Mouse (Mus musculus) limb, embryonic 13.5 days (tissue): Measurements from ENCODE around the gene Chadl. TPM values are rescaled to one million over a fixed set of nuclear protein-coding genes. Genes with fewer than 3 reads are reported as not detected.

ENCODE experiments used
- ATAC-seq: fragments of 200-750 bp; cut with Nextera tagmentation; 2 replicates; pipeline ENCODE4 v1.8.0; 2017; ENCODE audit warnings: low read depth, moderate number of reproducible peaks, moderate TSS enrichment; ENCODE audit not compliant: low FRiP score
- H3K27ac ChIP-seq: fragments of 300-500 bp; sonication (generic); 2 replicates; pipeline ENCODE4 v1.5.1; 2015; ENCODE audit warnings: inconsistent platforms, mild to moderate bottlenecking, moderate library complexity
- H3K27me3 ChIP-seq: fragments of 300-500 bp; sonication (generic); 2 replicates; pipeline ENCODE4 v1.6.1; 2015; ENCODE audit warnings: mild to moderate bottlenecking, inconsistent platforms
- H3K36me3 ChIP-seq: fragments of 300-500 bp; sonication (generic); 2 replicates; pipeline ENCODE4 v1.6.1; 2015; ENCODE audit warnings: inconsistent platforms, mild to moderate bottlenecking, moderate library complexity
- H3K4me1 ChIP-seq: fragments of 300-500 bp; sonication (generic); 2 replicates; pipeline ENCODE4 v1.6.1; 2015; ENCODE audit warnings: inconsistent platforms
- H3K4me2 ChIP-seq: fragments of 300-500 bp; sonication (generic); replicated peaks from 2 replicates; pipeline ENCODE4 v1.6.1; 2015; ENCODE audit warnings: inconsistent platforms, mild to moderate bottlenecking, moderate library complexity
- H3K4me3 ChIP-seq: fragments of 300-500 bp; sonication (generic); 2 replicates; pipeline ENCODE4 v1.5.1; 2015; ENCODE audit warnings: moderate library complexity, mild to moderate bottlenecking, inconsistent platforms
- H3K9ac ChIP-seq: fragments of 300-500 bp; sonication (generic); 2 replicates; pipeline ENCODE4 v1.6.1; 2015; ENCODE audit warnings: mild to moderate bottlenecking, inconsistent platforms
- H3K9me3 ChIP-seq: fragments of 300-500 bp; sonication (generic); 2 replicates; pipeline ENCODE4 v1.6.1; 2016; ENCODE audit warnings: inconsistent platforms
- WGBS: fragments of 180-500 bp; shearing (Covaris S2); methylation state at CpG from one replicate; pipeline ENCODE4 v1.1.7; 2015; 5-methylcytosine and 5-hydroxymethylcytosine counted together
- polyA plus RNA-seq: library from polyadenylated mRNA; unstranded; fragments of >200 nt; fragmentation: Nextera tagmentation; extraction: Ambion mirVana; gene quantifications from 2 replicates; pipeline ENCODE4 v1.2.1, GENCODE M21; 2015

Chadl gene
- polyA plus RNA-seq, 1 experiment from 2014 or later, result 15.5 TPM

DNA sequence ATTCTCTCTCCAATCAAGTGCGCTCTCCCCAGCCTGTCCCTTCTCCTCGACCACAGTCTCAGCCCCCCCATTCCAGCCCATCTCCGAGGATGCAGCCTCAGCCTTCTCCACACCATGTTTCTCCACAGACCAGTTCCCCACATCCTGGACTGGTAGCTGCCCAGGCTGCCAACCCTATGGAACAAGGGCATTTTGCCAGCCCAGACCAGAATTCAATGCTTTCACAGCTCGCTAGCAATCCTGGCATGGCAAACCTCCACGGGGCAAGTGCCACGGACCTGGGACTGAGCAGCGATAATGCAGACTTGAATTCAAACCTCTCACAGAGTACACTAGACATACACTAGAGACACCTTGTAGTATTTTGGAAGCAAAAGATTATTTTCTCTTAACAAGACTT, 46.5 kb downstream of the Chadl start:
- Histone ChIP-seq H3K36me3 (peaks cover 70% of the 10 kb centered on the region), H3K9me3 (peaks cover 5% of the 10 kb centered on the region; the same call in 1 of the 2 replicates), H3K9ac (no peak overlapping the region), H3K4me3 (no peak overlapping the region), H3K4me2 (no peak overlapping the region), H3K4me1 (no peaks in the 10 kb centered on the region), H3K27ac (no peak overlapping the region), H3K27me3 (no peaks in the 10 kb centered on the region)
- no peak for ATAC-seq
- 91% methylated on average over 7 of the region's 7 CpGs for WGBS

DNA sequence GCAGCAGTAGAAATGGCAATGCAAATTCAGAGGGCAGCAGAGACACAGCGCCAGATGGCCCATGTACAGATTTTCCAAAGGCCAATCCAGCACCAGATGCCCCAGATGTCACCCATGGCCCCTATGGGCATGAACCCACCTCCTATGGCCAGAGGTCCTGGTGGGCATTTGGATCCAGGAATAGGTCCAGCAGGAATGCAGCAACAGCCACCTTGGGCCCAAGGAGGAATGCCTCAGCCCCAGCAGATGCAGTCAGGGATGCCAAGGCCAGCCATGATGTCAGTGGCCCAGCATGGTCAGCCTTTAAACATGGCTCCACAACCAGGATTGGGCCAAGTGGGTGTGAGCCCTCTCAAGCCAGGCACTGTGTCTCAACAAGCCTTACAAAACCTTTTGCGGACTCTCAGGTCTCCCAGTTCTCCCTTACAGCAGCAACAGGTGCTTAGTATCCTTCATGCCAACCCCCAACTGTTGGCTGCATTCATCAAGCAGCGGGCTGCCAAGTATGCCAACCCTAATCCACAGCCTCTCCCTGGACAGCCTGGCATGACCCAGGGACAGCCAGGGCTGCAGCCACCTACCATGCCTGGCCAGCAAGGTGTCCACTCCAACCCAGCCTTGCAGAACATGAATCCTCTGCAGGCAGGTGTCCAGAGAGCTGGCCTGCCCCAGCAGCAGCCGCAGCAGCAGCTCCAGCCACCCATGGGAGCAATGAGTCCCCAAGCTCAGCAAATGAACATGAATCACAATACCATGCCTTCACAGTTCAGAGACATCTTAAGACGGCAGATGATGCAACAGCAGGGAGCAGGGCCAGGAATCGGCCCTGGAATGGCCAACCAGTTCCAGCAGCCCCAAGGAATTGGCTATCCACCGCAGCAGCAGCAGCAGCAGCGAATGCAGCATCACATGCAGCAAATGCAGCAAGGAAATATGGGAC, 47.3 kb downstream of the Chadl start:
- ATAC-seq, result no peak
- Histone ChIP-seq H3K36me3 (peaks cover 78% of the 10 kb centered on the region), H3K4me1 (no peaks in the 10 kb centered on the region), H3K4me2 (no peak overlapping the region), H3K27me3 (no peaks in the 10 kb centered on the region), H3K9me3 (peaks cover 5% of the 10 kb centered on the region; the same call in 1 of the 2 replicates), H3K27ac (no peak overlapping the region), H3K4me3 (no peak overlapping the region), H3K9ac (no peak overlapping the region)
- WGBS, result 91% methylated on average over 8 of the region's 8 CpGs

Other genes starting within 250 kb of the Chadl start
- 491 and 554 TPM in 2 replicates for gene Rbx1, start 231.0 kb downstream of the Chadl start, polyA plus RNA-seq
- 16.6 and 19.7 TPM in 2 replicates for gene Ep300, start 111.9 kb downstream of the Chadl start, polyA plus RNA-seq
- 20.9 and 23.5 TPM in 2 replicates for gene L3mbtl2, start 33.4 kb downstream of the Chadl start, polyA plus RNA-seq
- gene Zc3h7b, start 47.8 kb upstream of the Chadl start, polyA plus RNA-seq, result 39.5 and 40.4 TPM in 2 replicates
- 98.8 and 107 TPM in 2 replicates for gene Rangap1, start 48.2 kb upstream of the Chadl start, polyA plus RNA-seq
- gene Tef, start 105.1 kb upstream of the Chadl start, polyA plus RNA-seq, result 25.4 and 26.0 TPM in 2 replicates
- gene Tob2, start 161.5 kb upstream of the Chadl start, polyA plus RNA-seq, result 24.6 and 26.0 TPM in 2 replicates
- gene Phf5a, start 174.6 kb upstream of the Chadl start, polyA plus RNA-seq, result 151 and 158 TPM in 2 replicates
- 142 and 156 TPM in 2 replicates for gene Aco2, start 175.0 kb upstream of the Chadl start, polyA plus RNA-seq
- 56.9 and 57.9 TPM in 2 replicates for gene Polr3h, start 229.0 kb upstream of the Chadl start, polyA plus RNA-seq
- gene Csdc2, start 239.5 kb upstream of the Chadl start, polyA plus RNA-seq, result 13.4 and 15.0 TPM in 2 replicates